Mouse (Mus musculus): ENCODE measurements around the gene 1700011M02Rik. TPM values are rescaled to one million over a fixed set of nuclear protein-coding genes. Genes with fewer than 3 reads are reported as not detected.
"Not testable (repeated sequence)": the region's sequence is repeated elsewhere in the genome, so short reads cannot be mapped to it uniquely, and the experiment has no call there.

The 1700011M02Rik gene
- polyA plus RNA-seq (2015; fragmentation: Nextera tagmentation; extraction: Ambion mirVana), result not detected in 2 replicates

DNA sequence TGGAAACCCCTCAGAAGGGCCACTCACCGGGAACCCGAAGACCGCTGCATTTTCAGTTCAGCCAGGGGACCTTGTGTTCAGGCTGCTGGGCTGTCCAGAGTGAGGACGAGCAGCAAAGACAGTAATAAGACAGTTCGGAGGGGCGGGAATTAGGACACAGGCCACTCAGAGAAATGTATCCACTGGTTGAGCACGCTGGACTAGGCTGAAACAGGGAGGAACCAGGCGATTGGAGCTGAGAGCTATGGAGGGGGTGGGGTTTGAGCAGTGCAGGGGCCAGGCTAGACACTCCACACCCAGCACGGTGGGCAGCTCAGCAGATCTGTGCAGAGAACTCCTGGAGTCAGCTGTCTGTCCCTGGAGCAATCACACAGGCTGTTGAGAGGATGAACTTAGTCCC lies at the start of gene 1700011M02Rik, which contains the start of gene Dmrtc1a:
TSS of gene 1700011M02Rik (plus strand) at position 319 of the 400 bp plus-strand sequence.
TSS of gene Dmrtc1a (minus strand) at position 101 of the 400 bp plus-strand sequence.
- H3K4me3 ChIP-seq (replicated peaks); H3K36me3 ChIP-seq; H3K9ac ChIP-seq; H3K27me3 ChIP-seq (replicated peaks); H3K4me2 ChIP-seq; H3K9me3 ChIP-seq; H3K4me1 ChIP-seq; ATAC-seq (ENCODE audit: insufficient read depth, low FRiP score, low read depth); H3K27ac ChIP-seq: not testable (repeated sequence)
- WGBS, result 76% methylated on average over 8 of the region's 9 CpGs

DNA sequence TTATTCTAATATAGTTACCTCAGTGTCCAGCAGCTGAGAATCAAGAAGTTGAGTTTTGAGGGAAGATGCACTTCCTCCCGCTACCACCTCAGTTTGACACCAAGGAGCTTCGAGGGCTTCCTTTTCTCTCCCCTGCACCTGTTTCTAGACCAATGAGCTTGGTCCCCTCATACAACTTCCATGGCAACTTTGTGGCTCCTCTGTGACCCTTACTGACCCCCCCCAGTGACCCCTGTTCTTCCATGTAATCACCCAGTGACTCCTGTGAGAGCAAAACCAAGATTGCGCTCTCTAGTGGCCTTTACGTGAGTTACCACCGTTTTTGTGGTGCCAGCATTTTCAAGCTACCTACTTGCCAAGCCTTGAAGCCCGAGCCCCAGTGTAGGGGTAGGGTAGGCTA lies 40.8 kb upstream of the 1700011M02Rik start, which contains the start of gene 1700031F05Rik:
TSS of gene 1700031F05Rik (minus strand) at position 101 of the 400 bp plus-strand sequence.
- Histone ChIP-seq H3K27ac (no peak within 1 kb of the TSS), H3K9me3 (no peaks in the 10 kb centered on the region), H3K4me2 (no peak within 1 kb of the TSS), H3K4me1 (no peaks in the 10 kb centered on the region), H3K9ac (no peak within 1 kb of the TSS), H3K36me3 (no peaks in the 10 kb centered on the region), H3K27me3 (replicated peaks) (no peaks in the 10 kb centered on the region), H3K4me3 (replicated peaks) (no peak within 1 kb of the TSS)
- no peak for ATAC-seq (ENCODE audit: insufficient read depth, low FRiP score, low read depth)
- WGBS, result 83% methylated on average over 6 of the region's 6 CpGs

DNA sequence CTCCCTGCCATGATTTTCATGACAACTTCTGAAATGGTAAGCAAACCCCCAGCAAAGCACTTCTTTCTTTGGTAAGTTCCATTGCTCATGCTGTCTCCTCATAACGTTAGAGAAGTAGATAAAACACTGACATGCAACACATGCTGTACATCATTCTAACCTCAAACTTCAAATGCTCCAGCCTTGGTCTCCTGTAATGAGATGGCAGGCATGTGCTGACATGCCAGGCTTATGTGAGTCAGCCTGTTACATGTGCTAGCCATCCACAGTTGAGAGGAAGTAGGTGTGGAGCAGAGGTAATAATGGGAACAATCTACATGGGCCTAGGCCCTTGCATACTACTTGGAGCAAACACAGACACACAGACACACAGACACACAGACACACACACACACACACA lies 6.1 kb downstream of the 1700011M02Rik start:
- ATAC-seq (ENCODE audit: insufficient read depth, low FRiP score, low read depth); H3K9ac ChIP-seq: not testable (repeated sequence)

DNA sequence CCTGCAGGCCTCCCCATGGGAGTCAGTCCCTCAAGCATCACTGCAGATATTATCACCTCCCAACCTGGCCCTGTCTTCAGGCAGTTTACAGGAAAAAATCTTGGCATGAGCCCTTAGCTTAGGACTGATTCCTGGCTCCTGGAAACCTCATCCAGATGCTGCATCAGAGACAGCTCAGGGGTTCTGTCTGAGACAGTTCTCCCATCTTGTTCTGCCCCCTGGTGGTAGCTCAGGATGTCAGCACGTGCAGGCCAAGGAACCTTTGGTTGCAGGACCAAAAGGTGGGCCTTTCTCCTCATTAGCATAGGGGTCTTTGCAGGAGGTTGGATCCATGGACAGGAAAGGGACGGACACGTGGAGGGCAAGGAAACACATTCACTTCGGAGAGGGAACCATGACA lies 18.0 kb downstream of the 1700011M02Rik start:
- H3K27ac ChIP-seq; ATAC-seq (ENCODE audit: insufficient read depth, low FRiP score, low read depth); H3K36me3 ChIP-seq; H3K27me3 ChIP-seq (replicated peaks); H3K4me2 ChIP-seq; H3K9me3 ChIP-seq; H3K4me1 ChIP-seq; H3K4me3 ChIP-seq (replicated peaks); H3K9ac ChIP-seq: not testable (repeated sequence)
- 18% methylated on average over 4 of the region's 4 CpGs for WGBS

More for the DNA sequence above, 6.1 kb downstream of the 1700011M02Rik start:
- H3K36me3 ChIP-seq; H3K4me1 ChIP-seq; H3K4me2 ChIP-seq; H3K9me3 ChIP-seq; H3K27ac ChIP-seq; H3K4me3 ChIP-seq (replicated peaks); H3K27me3 ChIP-seq (replicated peaks): not testable (repeated sequence)
- 76% methylated on average over 1 of the region's 1 CpGs for WGBS

DNA sequence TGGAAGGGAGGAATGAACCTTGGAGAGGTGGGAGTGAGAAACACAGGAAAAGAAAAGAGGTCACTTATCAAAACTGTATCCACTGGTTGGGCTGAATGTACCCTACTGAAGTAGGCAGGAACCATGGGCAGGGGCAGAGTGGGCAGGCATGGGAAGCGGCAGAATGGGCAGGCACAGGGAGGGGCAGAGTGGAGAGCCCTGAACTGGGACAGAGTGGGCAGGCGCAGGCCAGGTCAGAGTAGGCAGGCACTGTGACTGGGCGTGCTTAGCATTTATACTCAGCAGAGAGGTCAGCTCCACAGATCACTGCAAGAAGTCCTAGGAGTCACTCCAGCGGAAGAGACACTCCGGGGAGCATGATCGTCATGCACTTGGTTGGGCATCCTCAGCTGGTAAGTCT lies 19.4 kb downstream of the 1700011M02Rik start, which contains the start of gene 1700018G05Rik:
TSS of gene 1700018G05Rik (plus strand) at position 301 of the 400 bp plus-strand sequence.
- H3K27me3 ChIP-seq (replicated peaks); H3K4me2 ChIP-seq; H3K9ac ChIP-seq; H3K4me3 ChIP-seq (replicated peaks); H3K36me3 ChIP-seq; ATAC-seq (ENCODE audit: insufficient read depth, low FRiP score, low read depth); H3K9me3 ChIP-seq; H3K4me1 ChIP-seq; H3K27ac ChIP-seq: not testable (repeated sequence)
- WGBS, result 91% methylated on average over 6 of the region's 6 CpGs

DNA sequence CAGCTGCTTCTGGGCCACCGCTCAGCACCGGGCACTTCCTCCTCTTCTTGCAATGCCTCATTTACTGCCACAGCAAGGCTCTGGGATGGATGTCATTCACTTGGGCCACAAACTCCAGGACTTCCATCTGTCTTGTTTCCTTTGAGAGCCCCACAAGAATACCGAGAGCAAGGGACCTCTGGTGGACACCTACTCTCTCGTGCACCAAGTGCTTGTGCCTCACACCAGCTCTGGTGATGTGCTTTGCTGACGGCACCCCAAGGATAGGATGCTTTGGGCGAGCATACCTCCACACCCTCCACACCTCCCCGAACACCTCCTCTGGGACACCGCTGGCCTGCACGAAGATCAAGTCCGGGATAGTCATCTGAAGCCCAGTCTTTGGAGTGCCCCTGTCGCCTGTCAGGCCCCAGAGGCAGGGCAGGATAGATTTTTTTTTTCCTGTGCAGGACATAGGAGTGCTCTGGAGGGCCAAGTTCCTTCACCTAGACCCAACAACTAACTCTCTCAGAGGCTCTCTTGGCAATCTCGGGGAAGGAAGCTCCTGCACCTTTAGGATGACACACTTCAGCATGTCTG lies 24.4 kb downstream of the 1700011M02Rik start:
- no peaks in the 10 kb centered on the region for H3K4me1 ChIP-seq
- peaks cover 12% of the 10 kb centered on the region; the same call in 1 of the 2 replicates for H3K27me3 ChIP-seq (replicated peaks)
- peak overlapping the region; percentile 72 for H3K4me2 ChIP-seq
- H3K9me3 ChIP-seq, result no peaks in the 10 kb centered on the region
- H3K4me3 ChIP-seq (replicated peaks), result peak overlapping the region; percentile 52
- no peaks in the 10 kb centered on the region for H3K36me3 ChIP-seq
- 48% methylated on average over 12 of the region's 12 CpGs for WGBS
- H3K27ac ChIP-seq, result no peak overlapping the region
- no peak for ATAC-seq (ENCODE audit: insufficient read depth, low FRiP score, low read depth)
- H3K9ac ChIP-seq, result no peak overlapping the region

DNA sequence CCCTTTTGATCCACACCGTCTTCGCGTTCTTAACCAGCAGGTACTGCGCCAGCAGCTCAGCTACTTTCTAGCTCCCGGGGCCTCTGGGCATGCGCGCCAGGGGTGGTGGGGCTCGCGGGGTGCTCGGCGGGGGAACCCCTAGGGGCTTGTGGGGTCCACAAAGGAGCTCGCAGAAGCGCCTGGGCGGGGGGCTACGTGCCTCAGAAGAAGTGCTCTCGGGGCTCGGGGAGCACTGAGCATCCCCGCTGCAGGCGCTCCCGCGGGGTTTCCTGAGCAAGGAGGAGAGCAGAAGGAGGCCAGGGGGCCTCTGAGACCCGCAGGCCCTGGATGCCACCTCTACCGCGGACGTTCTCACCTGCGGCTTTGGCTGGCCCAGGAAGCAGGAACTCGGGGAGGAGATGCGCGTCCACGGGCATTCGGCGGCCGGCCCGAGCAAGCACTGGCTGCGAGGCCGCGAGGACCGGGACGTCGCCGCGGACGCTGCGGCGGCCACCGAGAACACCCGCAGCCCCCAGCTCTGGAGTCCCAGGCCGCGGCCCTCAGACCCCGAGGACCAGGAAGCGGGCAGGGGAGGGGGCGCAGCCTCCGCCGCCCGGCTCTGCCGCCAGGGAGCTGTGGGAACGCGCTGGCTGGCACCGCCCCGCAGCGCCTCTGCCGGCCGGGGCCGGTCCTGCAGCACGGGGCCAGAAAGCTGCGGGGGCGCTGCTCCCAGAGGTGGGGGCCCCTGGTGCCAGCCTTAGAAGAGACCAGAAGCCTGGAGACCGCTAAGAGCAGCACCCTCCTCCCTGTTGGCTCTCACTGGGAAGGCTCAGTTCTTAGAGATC lies 25.1 kb downstream of the 1700011M02Rik start:
- H3K36me3 ChIP-seq, result no peaks in the 10 kb centered on the region
- H3K9me3 ChIP-seq, result no peaks in the 10 kb centered on the region
- H3K4me2 ChIP-seq, result peak overlapping the region; percentile 72
- peak overlapping the region; percentile 52 for H3K4me3 ChIP-seq (replicated peaks)
- H3K27ac ChIP-seq, result no peak overlapping the region
- 21% methylated on average over 53 of the region's 68 CpGs for WGBS
- peak overlapping the region; percentile 34 for H3K9ac ChIP-seq
- no peaks in the 10 kb centered on the region for H3K4me1 ChIP-seq
- H3K27me3 ChIP-seq (replicated peaks), result peaks cover 12% of the 10 kb centered on the region; the same call in 1 of the 2 replicates
- ATAC-seq (ENCODE audit: insufficient read depth, low FRiP score, low read depth), result no peak

DNA sequence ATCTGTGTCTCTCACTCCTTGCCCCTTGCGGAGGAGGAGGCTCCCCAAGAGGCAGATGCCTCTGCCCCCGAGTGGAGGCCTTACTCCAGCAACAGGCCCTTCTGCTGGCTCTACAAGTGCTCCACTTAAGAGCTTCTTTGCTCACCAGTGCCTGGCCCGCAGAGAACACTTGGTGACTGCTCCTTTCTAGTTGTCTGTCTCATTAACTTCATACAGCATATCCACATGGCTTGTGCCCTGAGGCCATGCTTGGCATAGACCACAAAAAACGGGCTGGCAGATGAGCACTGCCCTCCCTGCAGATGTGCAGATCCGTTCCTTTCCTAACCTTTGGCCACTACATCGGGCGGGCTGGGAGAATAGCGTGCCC lies 25.7 kb downstream of the 1700011M02Rik start:
- H3K4me3 ChIP-seq (replicated peaks), result peak overlapping the region; percentile 52
- H3K27ac ChIP-seq, result no peak overlapping the region
- 60% methylated on average over 8 of the region's 8 CpGs for WGBS
- no peak for ATAC-seq (ENCODE audit: insufficient read depth, low FRiP score, low read depth)
- no peaks in the 10 kb centered on the region for H3K9me3 ChIP-seq
- H3K4me2 ChIP-seq, result peak overlapping the region; percentile 72
- peaks cover 12% of the 10 kb centered on the region; the same call in 1 of the 2 replicates for H3K27me3 ChIP-seq (replicated peaks)
- no peak overlapping the region for H3K9ac ChIP-seq
- H3K36me3 ChIP-seq, result no peaks in the 10 kb centered on the region
- no peaks in the 10 kb centered on the region for H3K4me1 ChIP-seq

DNA sequence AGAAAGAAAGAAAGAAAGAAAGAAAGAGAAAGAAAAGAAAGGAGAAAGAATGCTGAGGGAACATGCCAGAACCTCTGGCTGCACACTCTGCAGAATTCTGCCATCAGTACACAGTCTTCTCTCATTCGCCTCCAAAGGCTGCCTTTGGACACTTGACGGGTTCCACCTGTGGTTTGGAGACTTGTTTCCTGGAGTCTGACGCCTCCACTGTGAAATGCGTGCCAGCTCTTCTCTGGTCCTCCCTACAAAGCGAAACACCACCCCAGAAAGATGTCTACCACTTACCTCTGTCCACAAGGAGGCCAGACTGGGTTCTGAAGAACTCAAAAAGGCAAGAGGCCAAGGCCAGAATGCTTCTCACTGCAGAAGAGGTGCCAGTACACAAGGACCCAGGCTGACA lies 28.0 kb downstream of the 1700011M02Rik start:
- Histone ChIP-seq H3K9ac (no peak overlapping the region), H3K36me3 (no peaks in the 10 kb centered on the region), H3K27ac (no peak overlapping the region), H3K4me1 (no peaks in the 10 kb centered on the region), H3K9me3 (no peaks in the 10 kb centered on the region), H3K4me2 (no peak overlapping the region), H3K4me3 (replicated peaks) (no peak overlapping the region), H3K27me3 (replicated peaks) (peaks cover 12% of the 10 kb centered on the region; the same call in 1 of the 2 replicates)
- ATAC-seq (ENCODE audit: insufficient read depth, low FRiP score, low read depth), result no peak
- WGBS, result 48% methylated on average over 5 of the region's 5 CpGs

DNA sequence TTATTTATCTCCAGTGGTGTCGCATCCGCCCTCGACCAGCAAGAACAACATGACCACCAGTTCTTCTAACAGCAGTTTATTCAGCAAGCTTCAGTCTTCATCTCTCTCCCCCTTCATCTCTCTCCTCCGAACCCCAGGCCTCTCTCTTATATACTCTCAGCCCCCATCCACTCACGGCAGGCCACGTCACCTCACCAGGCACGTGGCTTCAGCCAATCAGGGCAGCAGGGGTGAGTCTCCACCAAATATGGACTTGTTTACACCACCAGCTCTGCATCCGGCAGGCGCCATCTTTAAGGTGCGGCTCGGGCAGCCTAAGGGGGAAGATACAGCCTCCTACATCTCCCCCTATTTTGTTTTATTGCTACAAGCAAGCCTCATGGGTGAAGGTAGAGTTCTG lies 41.4 kb downstream of the 1700011M02Rik start:
- H3K27ac ChIP-seq; H3K4me3 ChIP-seq (replicated peaks); ATAC-seq (ENCODE audit: insufficient read depth, low FRiP score, low read depth); H3K27me3 ChIP-seq (replicated peaks); H3K9ac ChIP-seq; H3K36me3 ChIP-seq; H3K9me3 ChIP-seq; H3K4me2 ChIP-seq; H3K4me1 ChIP-seq: not testable (repeated sequence)
- WGBS, result 84% methylated on average over 11 of the region's 11 CpGs

DNA sequence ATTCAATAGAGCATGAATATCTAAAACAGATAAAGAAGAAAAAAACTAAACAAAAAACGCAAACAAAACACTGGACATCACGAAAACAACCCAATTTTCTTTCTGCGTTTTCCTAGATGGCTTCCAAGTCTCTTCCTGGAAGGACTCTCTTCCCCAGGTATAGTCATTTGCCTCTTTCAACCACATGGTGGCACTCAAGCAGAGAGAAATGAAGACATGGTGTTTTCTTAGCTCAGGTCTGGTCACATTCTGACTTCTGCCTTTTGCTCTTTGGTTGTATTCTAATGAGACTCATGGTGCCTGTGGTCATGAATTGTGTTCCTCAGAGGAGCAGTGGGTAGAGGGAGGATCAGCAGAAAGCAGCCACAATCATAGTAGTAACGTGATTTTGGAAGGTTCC lies 50.2 kb downstream of the 1700011M02Rik start:
- no peaks in the 10 kb centered on the region for H3K27me3 ChIP-seq (replicated peaks)
- ATAC-seq (ENCODE audit: insufficient read depth, low FRiP score, low read depth), result no peak
- H3K9ac ChIP-seq, result no peak overlapping the region
- H3K4me3 ChIP-seq (replicated peaks), result no peak overlapping the region
- no peaks in the 10 kb centered on the region for H3K36me3 ChIP-seq
- no peak overlapping the region for H3K4me2 ChIP-seq
- no peak overlapping the region for H3K27ac ChIP-seq
- no peaks in the 10 kb centered on the region for H3K4me1 ChIP-seq
- H3K9me3 ChIP-seq, result no peaks in the 10 kb centered on the region
- whole genome bisulfite sequencing, result 30% methylated on average over 4 of the region's 4 CpGs

Measured in stomach, embryonic 15.5 days (tissue).